Mouse (Mus musculus) left cerebral cortex, adult 11 months (tissue): ENCODE data around the gene Slc22a23.
A peak's percentile ranks its signal among the peaks of the same experiment; 100 is the strongest.

Experiments
- DNase-seq: peaks from one replicate; pipeline ENCODE4 v3.0.0; 2022; ENCODE audit warnings: low spot score

The Slc22a23 gene

GRCm38 (mm10) chr13:34299351-34300333 is 45.3 kb downstream of the Slc22a23 start:
- DNase-seq = no peak

GRCm38 (mm10) chr13:34298674-34299073 is 46.3 kb downstream of the Slc22a23 start:
- DNase-seq = no peak

GRCm38 (mm10) chr13:34298061-34298460 is 46.9 kb downstream of the Slc22a23 start:
- DNase-seq = no peak

- peak; percentile 36 for DNase-seq
Observed at GRCm38 (mm10) chr13:34295787-34296435, 49.1 kb downstream of the Slc22a23 start.

GRCm38 (mm10) chr13:34294212-34294611 is 50.8 kb downstream of the Slc22a23 start:
- no peak for DNase-seq

GRCm38 (mm10) chr13:34292042-34292441 is 52.9 kb downstream of the Slc22a23 start:
- no peak for DNase-seq

- no peak for DNase-seq
Observed at GRCm38 (mm10) chr13:34290346-34290745, 54.6 kb downstream of the Slc22a23 start.

- DNase-seq = no peak
Observed at GRCm38 (mm10) chr13:34289567-34289966, 55.4 kb downstream of the Slc22a23 start.

- no peak for DNase-seq
Observed at GRCm38 (mm10) chr13:34288129-34288528, 56.9 kb downstream of the Slc22a23 start.

GRCm38 (mm10) chr13:34287601-34288083 is 57.3 kb downstream of the Slc22a23 start:
- no peak for DNase-seq

- no peak for DNase-seq
Observed at GRCm38 (mm10) chr13:34281360-34281759, 63.6 kb downstream of the Slc22a23 start.

- peak; percentile 60 for DNase-seq
Observed at GRCm38 (mm10) chr13:34278759-34279270, 66.2 kb downstream of the Slc22a23 start.

GRCm38 (mm10) chr13:34278288-34278701 is 66.7 kb downstream of the Slc22a23 start:
- DNase-seq = peak; percentile 46

- no peak for DNase-seq
Observed at GRCm38 (mm10) chr13:34277611-34278010, 67.4 kb downstream of the Slc22a23 start.

- no peak for DNase-seq
Observed at GRCm38 (mm10) chr13:34277001-34277400, 68.0 kb downstream of the Slc22a23 start.

- no peak for DNase-seq
Observed at GRCm38 (mm10) chr13:34274890-34275289, 70.1 kb downstream of the Slc22a23 start.

GRCm38 (mm10) chr13:34274417-34274816 is 70.6 kb downstream of the Slc22a23 start:
- DNase-seq = no peak

- no peak for DNase-seq
Observed at GRCm38 (mm10) chr13:34272275-34273054, 72.5 kb downstream of the Slc22a23 start.

- DNase-seq = no peak
Observed at GRCm38 (mm10) chr13:34271665-34272064, 73.3 kb downstream of the Slc22a23 start.

- DNase-seq = no peak
Observed at GRCm38 (mm10) chr13:34270886-34271602, 73.9 kb downstream of the Slc22a23 start.

GRCm38 (mm10) chr13:34269376-34269991 is 75.5 kb downstream of the Slc22a23 start:
- DNase-seq = no peak
